Mouse (Mus musculus) spleen, postnatal 4 days (tissue): ENCODE data around the gene Prg3.

Source experiments
- DNase-seq, 2 experiments: peaks; one replicate each; pipeline ENCODE4 v3.0.0; 2022; ENCODE audit warnings: low spot score in 2 of 2

The Prg3 gene

GRCm38 (mm10) chr2:85037047-85038026, 49.3 kb downstream of the Prg3 start, which contains the start of the genes Ssrp1 and P2rx3:
TSS of gene Ssrp1 (plus strand) at chr2:85037234.
TSS of gene P2rx3 (minus strand) at chr2:85037462.
- DNase-seq, result peak; percentile 92 to 96

DNA sequence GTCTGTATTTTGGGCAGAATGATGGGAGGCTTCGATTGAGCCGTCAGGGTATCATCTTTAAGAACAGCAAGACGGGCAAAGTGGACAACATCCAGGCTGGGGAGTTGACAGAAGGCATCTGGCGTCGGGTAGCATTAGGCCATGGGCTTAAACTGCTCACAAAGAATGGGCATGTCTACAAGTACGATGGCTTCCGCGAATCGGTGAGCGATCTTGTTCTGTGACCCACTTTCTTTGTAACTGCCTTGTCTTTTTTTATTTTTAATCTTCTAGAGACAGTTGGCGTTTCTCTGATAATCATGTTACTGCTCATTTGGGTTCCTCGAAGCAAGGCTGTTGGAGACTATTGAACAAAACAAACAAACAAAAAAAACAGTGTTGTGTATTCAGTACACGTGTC, 50.3 kb downstream of the Prg3 start:
- DNase-seq, result no peak
